13 mouse cellular contexts compared by ENCODE assay signal in the genomic region with DNA sequence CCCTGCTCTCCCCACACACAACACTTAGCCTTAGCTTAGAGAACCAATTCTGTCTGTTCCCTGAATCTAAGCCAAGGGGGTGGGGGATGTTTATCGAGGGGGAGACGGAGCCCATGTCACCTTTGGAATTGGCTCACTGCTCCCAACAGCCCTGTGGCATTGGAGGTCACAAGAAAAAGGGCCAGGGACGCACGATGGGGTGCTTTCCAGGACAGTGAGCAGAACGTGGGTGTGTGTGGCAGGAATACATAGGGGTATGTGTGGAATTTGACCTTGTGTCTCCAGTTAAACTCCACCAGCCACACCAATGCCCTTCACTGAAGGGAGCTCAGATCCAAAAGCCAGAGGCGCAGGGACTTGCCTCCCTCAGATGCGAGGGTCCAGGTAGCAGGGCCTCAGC.
DNase-seq lines count a peak whose midpoint lies in the region; ATAC-seq and TF ChIP-seq lines count a peak whose summit lies in the region.
"Had no signal": no experiment of that assay in that cellular context is flagged by ENCODE, and none has a peak within 500 bp of the region (broad histone marks: within the 10 kb centered on the region; RNA-seq: fewer than 3 reads in every experiment).

No protein-coding gene starts in this region.

- no peaks in the 10 kb centered on the region for H3K36me3 ChIP-seq in liver, embryonic 11.5 days (ENCODE audit: control insufficient read depth, insufficient read depth, low read length)
- no peaks in the 10 kb centered on the region for H3K36me3 ChIP-seq in liver, embryonic 12.5 days
- no peaks in the 10 kb centered on the region for H3K36me3 ChIP-seq in heart, embryonic 16.5 days (ENCODE audit: control insufficient read depth, insufficient read depth)
- no peaks in the 10 kb centered on the region for H3K36me3 ChIP-seq in kidney, embryonic 15.5 days
- H3K36me3 ChIP-seq in liver, postnatal 0 days (replicated peaks; ENCODE audit: insufficient read depth, low read length): no peaks in the 10 kb centered on the region
- H3K36me3 ChIP-seq: midbrain, embryonic 13.5 days; stomach, embryonic 15.5 days had no signal

- H3K4me1 ChIP-seq in liver, embryonic 11.5 days (replicated peaks; ENCODE audit: control insufficient read depth, insufficient read depth, low read length): peaks cover 16% of the 10 kb centered on the region
- H3K4me1 ChIP-seq in liver, embryonic 12.5 days: peaks cover 37% of the 10 kb centered on the region
- H3K4me1 ChIP-seq in heart, embryonic 16.5 days (ENCODE audit: control insufficient read depth, insufficient read depth, low read length): peaks cover 35% of the 10 kb centered on the region
- H3K4me1 ChIP-seq in kidney, embryonic 15.5 days: peaks cover 44% of the 10 kb centered on the region
- peaks cover 64% of the 10 kb centered on the region for H3K4me1 ChIP-seq in liver, postnatal 0 days (ENCODE audit: insufficient read depth)
- H3K4me1 ChIP-seq: limb, embryonic 10.5 days had no signal

- TF ChIP-seq EP300 in liver, postnatal 0 days (IDR thresholded peaks at IDR 0.05; ENCODE audit: low read depth): no peak

- no peak overlapping the region for H3K9ac ChIP-seq in liver, embryonic 11.5 days (ENCODE audit: low read depth, low read length)
- no peak overlapping the region for H3K9ac ChIP-seq in liver, embryonic 12.5 days
- peak overlapping the region; percentile 30; the same call in 1 of the 2 replicates for H3K9ac ChIP-seq in heart, embryonic 16.5 days (ENCODE audit: low read length)
- H3K9ac ChIP-seq in kidney, embryonic 15.5 days: no peak overlapping the region
- H3K9ac ChIP-seq in liver, postnatal 0 days (replicated peaks): no peak overlapping the region
- H3K9ac ChIP-seq: midbrain, embryonic 13.5 days; stomach, embryonic 15.5 days had no signal

- H3K9me3 ChIP-seq in liver, embryonic 11.5 days (ENCODE audit: control insufficient read depth, low read length): no peaks in the 10 kb centered on the region
- no peaks in the 10 kb centered on the region for H3K9me3 ChIP-seq in liver, embryonic 12.5 days (replicated peaks)
- H3K9me3 ChIP-seq in heart, embryonic 16.5 days (replicated peaks; ENCODE audit: control insufficient read depth, low read length): no peaks in the 10 kb centered on the region
- H3K9me3 ChIP-seq in kidney, embryonic 15.5 days (replicated peaks): no peaks in the 10 kb centered on the region
- no peaks in the 10 kb centered on the region for H3K9me3 ChIP-seq in liver, postnatal 0 days (ENCODE audit: low read length)
- H3K9me3 ChIP-seq: limb, embryonic 10.5 days; midbrain, embryonic 13.5 days; stomach, embryonic 15.5 days had no signal

- H3K4me3 ChIP-seq in liver, embryonic 11.5 days (ENCODE audit: low read depth, low read length): no peak overlapping the region
- no peak overlapping the region for H3K4me3 ChIP-seq in liver, embryonic 12.5 days
- no peak overlapping the region for H3K4me3 ChIP-seq in heart, embryonic 16.5 days (ENCODE audit: low read length)
- H3K4me3 ChIP-seq in kidney, embryonic 15.5 days (replicated peaks): no peak overlapping the region
- no peak overlapping the region for H3K4me3 ChIP-seq in liver, postnatal 0 days (ENCODE audit: low read depth, low read length)
- H3K4me3 ChIP-seq: limb, embryonic 10.5 days; midbrain, embryonic 13.5 days; stomach, embryonic 15.5 days had no signal

- H3K4me2 ChIP-seq in liver, embryonic 11.5 days: no peak overlapping the region
- H3K4me2 ChIP-seq in liver, embryonic 12.5 days: no peak overlapping the region
- H3K4me2 ChIP-seq in heart, embryonic 16.5 days (ENCODE audit: low read depth, low read length): no peak overlapping the region
- H3K4me2 ChIP-seq in kidney, embryonic 15.5 days: no peak overlapping the region
- H3K4me2 ChIP-seq in liver, postnatal 0 days (ENCODE audit: low read depth, low read length): no peak overlapping the region
- H3K4me2 ChIP-seq: midbrain, embryonic 13.5 days; stomach, embryonic 15.5 days had no signal

- DNase-seq in liver, embryonic 11.5 days (ENCODE audit: low spot score): no peak
- DNase-seq in liver, postnatal 0 days: no peak
- DNase-seq in layer of hippocampus, adult 8-10 months (ENCODE audit: low spot score in 2 of 2): no peak
- DNase-seq in ovary, adult 18-20 months (ENCODE audit: low spot score): no peak
- DNase-seq: adrenal gland, postnatal 36 days had no signal

- no peak for TF ChIP-seq CTCF in liver, postnatal 0 days (IDR thresholded peaks at IDR 0.05; ENCODE audit: low read depth)

- H3K27me3 ChIP-seq in liver, embryonic 11.5 days (replicated peaks; ENCODE audit: control insufficient read depth, insufficient read depth, low read length): no peaks in the 10 kb centered on the region
- no peaks in the 10 kb centered on the region for H3K27me3 ChIP-seq in liver, embryonic 12.5 days (replicated peaks)
- H3K27me3 ChIP-seq in heart, embryonic 16.5 days (ENCODE audit: control insufficient read depth, insufficient read depth, low read length): no peaks in the 10 kb centered on the region
- H3K27me3 ChIP-seq in kidney, embryonic 15.5 days: no peaks in the 10 kb centered on the region
- no peaks in the 10 kb centered on the region for H3K27me3 ChIP-seq in liver, postnatal 0 days (ENCODE audit: insufficient read depth, low read length)
- H3K27me3 ChIP-seq: CH12.LX; midbrain, embryonic 13.5 days; stomach, embryonic 15.5 days had no signal

- WGBS in liver, embryonic 11.5 days: 71% methylated on average over 7 of the region's 7 CpGs
- WGBS in liver, embryonic 12.5 days (ENCODE audit: insufficient replicate concordance): 68% methylated on average over 7 of the region's 7 CpGs
- WGBS in heart, embryonic 16.5 days: 41% methylated on average over 7 of the region's 7 CpGs
- WGBS in kidney, embryonic 15.5 days: 28% methylated on average over 7 of the region's 7 CpGs
- 54% methylated on average over 7 of the region's 7 CpGs for WGBS in liver, postnatal 0 days (ENCODE audit: insufficient replicate concordance)

- no peak for ATAC-seq in liver, embryonic 11.5 days (replicated peaks; ENCODE audit: low FRiP score)
- no peak for ATAC-seq in liver, embryonic 12.5 days
- ATAC-seq in heart, embryonic 16.5 days (replicated peaks; ENCODE audit: extremely low read depth, insufficient read depth, low FRiP score): peak; percentile 39; the same call in 1 of the 2 replicates
- ATAC-seq in kidney, embryonic 15.5 days (replicated peaks; ENCODE audit: low FRiP score): peak; percentile 34; the same call in 1 of the 2 replicates
- no peak for ATAC-seq in liver, postnatal 0 days
- ATAC-seq: inflammation-experienced regulatory T-cells, adult 6 months; midbrain, embryonic 13.5 days had no signal

- H3K27ac ChIP-seq in liver, embryonic 11.5 days (ENCODE audit: low read depth, low read length): peak overlapping the region; percentile 26; the same call in 1 of the 2 replicates
- no peak overlapping the region for H3K27ac ChIP-seq in liver, embryonic 12.5 days
- H3K27ac ChIP-seq in heart, embryonic 16.5 days (ENCODE audit: low read length): peak overlapping the region; percentile 79
- peak overlapping the region; percentile 68 for H3K27ac ChIP-seq in kidney, embryonic 15.5 days
- 0 out of 2 replicates have a peak overlapping the region, but pooled peaks have one; percentile 35 for H3K27ac ChIP-seq in liver, postnatal 0 days (ENCODE audit: low read depth)
- H3K27ac ChIP-seq: limb, embryonic 10.5 days; midbrain, embryonic 13.5 days; stomach, embryonic 15.5 days had no signal

Comparison
In these comparisons a context has a peak if more than half of its experiments do, and no peak if none do; other contexts are left out.
1. ATAC-seq: peak in heart, embryonic 16.5 days (single experiment) and kidney, embryonic 15.5 days (single experiment); none in liver, embryonic 11.5 days (single experiment), liver, embryonic 12.5 days (single experiment) and liver, postnatal 0 days (single experiment).